Mouse (Mus musculus): ENCODE data around the gene Gid4.

- no peak for TF ChIP-seq CTCF (IDR thresholded peaks at IDR 0.05; ENCODE audit: borderline replicate concordance, insufficient read depth, low read length)
- TF ChIP-seq POLR2A (IDR thresholded peaks at IDR 0.05; ENCODE audit: low read depth, low read length), result no peak
These were observed 5.2 kb downstream of the Gid4 start for GRCm38 (mm10) chr11:60422046-60422668.
